Mouse (Mus musculus): ENCODE measurements around the gene Tex38.

DNA sequence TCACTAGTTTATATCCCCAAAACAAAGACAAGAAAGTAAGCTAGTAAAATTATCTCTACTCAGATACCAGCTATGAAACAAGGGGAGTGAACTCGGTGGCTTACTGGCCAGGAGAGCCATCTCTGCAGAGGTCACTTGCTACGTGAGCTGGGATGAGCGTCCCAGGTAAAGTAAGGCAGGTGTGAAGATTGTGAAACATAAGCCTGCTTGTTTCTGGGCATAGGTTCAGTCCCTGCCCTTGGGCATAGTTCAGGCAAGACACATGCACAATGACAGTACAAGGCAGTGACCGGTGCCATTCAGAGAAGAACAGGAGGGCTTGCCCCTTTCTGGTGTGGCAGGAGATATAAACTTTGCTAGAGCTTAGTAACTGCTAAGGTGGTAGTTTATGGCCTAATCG, 34.8 kb upstream of the Tex38 start:
- TF ChIP-seq CTCF (IDR thresholded peaks at IDR 0.05; ENCODE audit: low read depth, low read length) (no peak), POLR2A (IDR thresholded peaks at IDR 0.05; ENCODE audit: borderline replicate concordance, low read depth, low read length) (no peak)
